Mouse (Mus musculus) lung, adult 2 months (tissue): Measurements from ENCODE around the gene Slc33a1. TPM values are rescaled to one million over a fixed set of nuclear protein-coding genes. Genes with fewer than 3 reads are reported as not detected.
A peak's percentile ranks its signal among the peaks of the same experiment; 100 is the strongest.

ENCODE experiments used
- DNase-seq: peaks from one replicate; pipeline ENCODE4 v3.0.0; 2022
- H3K4me1 ChIP-seq: fragments of 200-500 bp; 2 replicates; pipeline ENCODE4 v1.6.1; 2011; ENCODE audit warnings: low read length; ENCODE audit not compliant: control insufficient read depth, insufficient read depth
- H3K4me3 ChIP-seq: fragments of 200-500 bp; replicated peaks from 2 replicates; pipeline ENCODE3; 2011; ENCODE audit warnings: low read depth, mild to moderate bottlenecking, control low read depth, low read length; ENCODE audit errors: extremely low read depth
- CTCF ChIP-seq: fragments of 200-500 bp; IDR thresholded peaks from 2 replicates; pipeline ENCODE4 v1.5.1; 2011; ENCODE audit warnings: mild to moderate bottlenecking, low read length, control low read depth; ENCODE audit not compliant: insufficient read depth
- POLR2A ChIP-seq: fragments of 200-500 bp; IDR thresholded peaks from 2 replicates; pipeline ENCODE4 v1.6.1; 2011; ENCODE audit warnings: low read depth, mild to moderate bottlenecking, control low read depth, low read length, borderline replicate concordance; ENCODE audit errors: extremely low read depth
- WGBS: fragments of 180-500 bp; shearing (Covaris S2); methylation state at CpG from one replicate; pipeline ENCODE4 v1.1.7; 2018; 5-methylcytosine and 5-hydroxymethylcytosine counted together
- polyA plus RNA-seq: library from polyadenylated mRNA; depleted of rRNA; stranded (reverse); fragments of >200 nt; gene quantifications from 2 replicates; pipeline ENCODE4 v1.2.3, GENCODE M21; 2012; rRNA removed

Slc33a1 gene
- polyA plus RNA-seq, 1 experiment: 14.0 TPM

GRCm38 (mm10) chr3:63899309-63899695 lies 65.3 kb downstream of the Slc33a1 start, which contains the start of gene Plch1:
TSS of gene Plch1 (minus strand) at chr3:63899472.
- no peak for TF ChIP-seq CTCF
- TF ChIP-seq POLR2A: no peak
- peak; percentile 18 for DNase-seq
- WGBS: under 1% methylated on average over 12 of the region's 12 CpGs
- Histone ChIP-seq H3K4me3 (peak within 1 kb of the TSS; percentile 48), H3K4me1 (no peaks in the 10 kb centered on the region; the same call in 1 of the 2 replicates)

- no peaks in the 10 kb centered on the region; the same call in 1 of the 2 replicates for H3K4me1 ChIP-seq
- DNase-seq: peak; percentile 57
- H3K4me3 ChIP-seq: peak overlapping the region; percentile 48
- TF ChIP-seq POLR2A (no peak), CTCF (no peak)
- WGBS: under 1% methylated on average over 41 of the region's 41 CpGs
Observed at GRCm38 (mm10) chr3:63898581-63899308, 65.8 kb downstream of the Slc33a1 start.

- TF ChIP-seq CTCF (no peak), POLR2A (no peak)
- no peak for DNase-seq
- 53% methylated on average over 1 of the region's 1 CpGs for WGBS
Observed at GRCm38 (mm10) chr3:63897177-63897576, 67.4 kb downstream of the Slc33a1 start.

GRCm38 (mm10) chr3:63896303-63896702 lies 68.3 kb downstream of the Slc33a1 start:
- H3K4me1 ChIP-seq: no peaks in the 10 kb centered on the region; the same call in 1 of the 2 replicates
- WGBS: 79% methylated on average over 4 of the region's 4 CpGs
- no peak overlapping the region for H3K4me3 ChIP-seq
- TF ChIP-seq CTCF (no peak), POLR2A (no peak)
- DNase-seq: no peak

More at GRCm38 (mm10) chr3:63897177-63897576, 67.4 kb downstream of the Slc33a1 start:
- Histone ChIP-seq H3K4me1 (no peaks in the 10 kb centered on the region; the same call in 1 of the 2 replicates), H3K4me3 (no peak overlapping the region)

GRCm38 (mm10) chr3:63895786-63896185 lies 68.8 kb downstream of the Slc33a1 start:
- H3K4me3 ChIP-seq: no peak overlapping the region
- 60% methylated on average over 2 of the region's 2 CpGs for WGBS
- TF ChIP-seq POLR2A (no peak), CTCF (no peak)
- H3K4me1 ChIP-seq: no peaks in the 10 kb centered on the region; the same call in 1 of the 2 replicates
- DNase-seq: no peak

- no peaks in the 10 kb centered on the region; the same call in 1 of the 2 replicates for H3K4me1 ChIP-seq
- WGBS: 39% methylated on average over 7 of the region's 7 CpGs
- DNase-seq: no peak
- no peak overlapping the region for H3K4me3 ChIP-seq
- TF ChIP-seq CTCF (no peak), POLR2A (no peak)
Observed at GRCm38 (mm10) chr3:63893677-63894076, 70.9 kb downstream of the Slc33a1 start.

GRCm38 (mm10) chr3:63892154-63892553 lies 72.4 kb downstream of the Slc33a1 start:
- no peak for TF ChIP-seq CTCF
- no peak for TF ChIP-seq POLR2A
- 35% methylated on average over 3 of the region's 3 CpGs for WGBS

More at GRCm38 (mm10) chr3:63892154-63892553, 72.4 kb downstream of the Slc33a1 start:
- H3K4me1 ChIP-seq: no peaks in the 10 kb centered on the region
- no peak for DNase-seq
- no peak overlapping the region for H3K4me3 ChIP-seq

Other genes starting within 250 kb of the Slc33a1 start
- 0.83 and 1.2 TPM in 2 replicates for gene Plch1, start 65.3 kb downstream of the Slc33a1 start, polyA plus RNA-seq
- gene E130311K13Rik, start 35.3 kb downstream of the Slc33a1 start, polyA plus RNA-seq: 2.5 and 3.4 TPM in 2 replicates
- 1.9 and 2.9 TPM in 2 replicates for gene Gmps, start 11.3 kb upstream of the Slc33a1 start, polyA plus RNA-seq
- gene Vmn2r1, start 116.8 kb upstream of the Slc33a1 start, polyA plus RNA-seq: 0.01 and 0.02 TPM in 2 replicates
- gene Vmn2r2, start 177.2 kb upstream of the Slc33a1 start, polyA plus RNA-seq: not detected in 2 replicates